Mouse (Mus musculus) left cerebral cortex, postnatal 10 days (tissue): ENCODE results near the gene Tlnrd1. TPM values are rescaled to one million over a fixed set of nuclear protein-coding genes. Genes with fewer than 3 reads are reported as not detected.

Source experiments
- DNase-seq, 2 experiments: peaks; one replicate each; pipeline ENCODE4 v3.0.0; 2021 to 2022; ENCODE audit warnings: low spot score in 2 of 2, mixed read lengths in 1 of 2; ENCODE audit errors: extremely low spot score in 1 of 2
- intact Hi-C: fragments of 180-260 bp; cut with DNase I; formaldehyde crosslinking; loops from one replicate; pipeline ENCODE4 v1.15.1; 2025
- total RNA-seq, 2 experiments: library from RNA; stranded (reverse); gene quantifications; 2 replicates each; pipeline ENCODE4 v1.2.3; 2021

Gene Tlnrd1
- total RNA-seq, 2 experiments from 2014 or later, result 17.2 to 18.6 TPM

DNA sequence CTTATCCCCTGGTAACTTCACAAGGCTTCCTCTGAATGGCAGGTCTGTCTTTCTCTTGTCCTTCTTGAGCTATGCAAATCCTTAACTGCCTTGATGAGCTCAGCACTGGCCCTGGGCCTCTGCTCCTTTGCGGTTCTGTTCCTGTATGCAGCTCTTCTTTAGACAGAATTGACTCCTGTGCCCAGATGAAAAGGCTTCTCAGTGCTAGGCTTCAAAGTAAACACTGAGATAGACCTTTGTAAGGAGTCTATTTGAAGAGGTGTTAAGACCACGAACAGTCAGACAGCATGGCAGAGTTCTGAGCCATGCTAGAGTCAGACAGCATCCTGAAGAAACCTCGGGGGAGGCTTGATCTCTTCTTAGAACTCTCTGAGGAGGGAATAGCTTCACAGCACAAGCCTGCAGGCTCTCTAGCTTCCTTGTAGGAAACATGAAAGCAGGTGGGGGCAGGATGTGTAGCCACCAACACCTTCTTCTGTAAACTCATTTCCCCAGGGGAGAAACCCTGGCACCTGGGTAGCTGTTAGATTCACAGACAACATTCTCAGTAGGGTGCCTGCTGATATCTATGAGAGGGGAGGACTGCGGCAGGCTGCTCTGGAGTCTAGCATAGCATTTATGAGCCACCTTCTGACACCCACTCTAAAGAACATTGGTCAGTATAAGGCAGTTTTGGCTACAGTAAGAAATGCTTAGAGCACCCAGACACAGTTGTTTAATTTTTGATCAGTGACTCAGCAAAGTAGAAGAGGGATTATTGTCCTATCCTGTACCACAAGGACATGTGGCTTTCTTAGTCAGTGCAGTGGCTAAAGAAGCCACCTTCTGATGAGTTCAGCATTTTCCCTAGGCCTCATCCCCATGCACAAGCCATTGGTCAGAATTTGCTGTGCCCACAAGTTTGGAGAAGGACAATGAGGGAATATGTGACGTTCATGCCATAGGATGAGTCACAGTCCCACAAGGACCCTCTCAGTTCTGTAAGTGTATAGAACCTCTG is 31.4 kb downstream of the Tlnrd1 start:
- intact Hi-C loops, result no loop called here
- DNase-seq, result no peak

DNA sequence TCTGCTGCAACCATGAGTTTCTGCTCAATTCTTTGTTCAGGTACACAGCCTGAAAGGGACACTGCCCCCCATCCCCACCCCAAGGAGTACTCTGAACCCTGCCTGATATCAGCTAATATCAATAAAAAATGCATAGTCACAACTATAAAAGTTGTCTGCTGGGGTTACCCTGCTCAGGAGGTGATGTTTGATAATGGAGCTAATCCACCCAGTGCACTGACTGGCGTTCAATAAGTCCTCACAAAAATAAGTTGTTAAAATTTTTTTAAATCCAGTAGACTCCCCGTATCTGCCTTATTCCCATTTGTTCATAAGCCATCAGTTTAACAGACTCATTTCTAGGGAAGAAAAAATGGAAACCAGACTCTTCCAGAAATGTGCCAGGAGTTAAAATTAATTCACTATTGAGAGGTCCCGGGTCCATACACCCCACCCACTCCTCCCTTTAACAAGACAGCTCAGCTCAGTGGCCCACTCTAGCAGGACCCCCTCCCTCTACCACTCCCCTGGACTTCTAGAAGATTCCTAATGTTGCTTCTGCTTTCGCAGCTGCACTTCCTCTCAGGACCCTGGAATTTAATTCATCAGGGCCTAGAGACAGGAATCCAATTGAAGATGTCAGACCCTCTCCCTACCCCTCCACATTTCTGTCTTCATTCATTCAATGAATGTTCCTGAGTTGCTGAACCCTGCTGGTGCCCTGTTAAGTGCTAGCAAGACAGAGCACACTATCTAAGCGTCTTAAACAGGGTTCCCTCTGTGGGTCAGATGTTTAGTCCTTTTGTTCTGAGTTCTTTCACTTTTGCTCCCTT is 32.3 kb downstream of the Tlnrd1 start:
- DNase-seq, result no peak

DNA sequence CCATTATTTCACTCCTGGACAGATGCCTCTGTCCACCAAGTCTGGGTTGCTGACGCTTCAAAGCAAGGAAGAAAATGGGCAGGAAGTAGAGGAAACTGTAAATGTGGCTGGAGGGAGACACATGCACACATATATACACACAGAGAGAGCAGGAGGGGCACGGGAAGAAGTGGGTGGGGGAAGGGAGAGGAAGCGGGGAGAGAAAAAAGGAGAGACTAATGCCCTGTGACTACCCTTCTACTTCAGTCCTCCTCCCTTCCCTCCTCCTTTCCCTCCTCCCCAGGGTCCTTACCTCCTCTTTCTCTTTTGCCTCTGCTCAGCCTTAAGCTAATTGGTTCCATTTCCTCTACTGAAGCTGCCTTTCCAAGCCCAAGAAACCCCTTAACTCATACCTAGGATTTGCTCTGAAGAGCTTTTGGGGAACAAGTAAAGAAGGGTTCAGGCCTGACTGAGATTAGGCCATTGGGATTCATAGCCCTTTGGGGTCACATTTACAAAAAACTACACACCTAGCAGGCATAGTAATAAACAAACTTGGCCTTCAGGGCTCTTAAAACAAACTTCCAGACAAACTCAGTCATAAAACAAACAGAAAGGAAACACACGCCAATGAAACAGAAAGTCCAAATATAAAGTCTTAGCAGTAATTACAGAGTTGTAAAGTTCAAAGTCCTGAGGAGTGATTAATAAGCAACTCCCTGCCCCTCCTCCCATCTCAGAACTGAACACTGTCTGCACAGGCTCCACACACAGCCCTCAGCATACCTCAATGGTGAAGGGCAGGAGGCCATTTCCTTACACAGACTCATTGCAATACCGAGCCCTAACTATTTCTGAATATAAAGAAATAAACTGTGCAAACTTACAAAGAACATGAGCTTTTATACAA is 36.7 kb downstream of the Tlnrd1 start:
- DNase-seq, result no peak
- intact Hi-C loops, result no loop called here

More for the DNA sequence above, 32.3 kb downstream of the Tlnrd1 start:
- intact Hi-C loops, result no loop called here

DNA sequence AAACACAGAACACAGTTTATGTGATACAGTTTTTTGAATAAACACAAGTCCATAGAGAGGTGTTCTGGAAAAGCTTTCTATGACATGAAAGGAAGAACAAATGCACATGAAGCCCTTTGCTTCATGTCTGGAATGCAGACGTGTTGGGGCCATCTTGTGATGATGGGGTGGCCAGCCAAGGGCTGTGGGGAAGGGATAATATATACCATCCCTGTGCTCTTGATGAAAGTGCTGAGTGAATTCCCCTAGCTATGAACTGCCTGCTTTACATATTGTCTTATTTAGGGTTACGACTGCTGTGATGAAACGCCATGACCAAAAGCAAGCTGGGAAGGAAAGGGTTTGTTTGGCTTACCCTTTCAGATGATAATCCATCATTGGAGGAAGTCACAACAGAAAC is 39.3 kb downstream of the Tlnrd1 start:
- intact Hi-C loops, result no loop called here
- no peak for DNase-seq

DNA sequence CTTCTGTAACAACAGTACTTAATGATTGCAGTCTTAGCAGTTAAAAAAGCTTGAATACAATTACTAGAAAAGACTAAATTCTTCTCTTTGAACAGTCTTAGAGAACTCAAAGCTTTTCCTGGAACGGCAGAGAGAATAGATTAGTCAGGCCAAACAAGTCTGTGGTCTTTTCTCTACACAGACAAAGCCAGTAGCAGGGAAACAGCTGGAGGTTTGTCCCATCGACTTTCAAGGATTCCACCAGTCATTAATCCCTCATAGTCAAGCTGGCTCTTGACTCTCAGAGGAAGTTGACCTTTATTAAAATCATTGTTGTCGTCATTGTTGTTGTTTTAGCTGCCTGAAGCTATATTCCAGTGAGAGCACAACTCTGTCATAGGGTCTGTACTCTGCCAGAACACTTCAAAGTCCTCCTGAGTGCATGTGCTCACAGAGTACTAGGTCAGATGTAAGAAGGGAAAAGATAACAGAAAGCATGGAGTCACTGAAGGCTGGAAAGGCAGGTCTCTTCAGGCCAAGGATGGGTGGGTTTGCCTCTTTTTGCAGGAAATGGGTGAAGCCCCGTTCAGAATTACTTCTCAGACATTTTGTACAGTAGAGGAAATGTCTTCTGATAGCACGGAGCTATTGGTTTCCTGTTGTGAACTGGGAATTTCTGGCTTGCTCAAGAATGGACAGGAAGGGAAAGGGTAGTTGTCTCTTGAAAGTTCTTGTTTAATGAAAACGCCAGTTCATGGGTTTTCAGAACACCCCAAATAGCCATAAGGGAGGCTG is 41.4 kb downstream of the Tlnrd1 start:
- intact Hi-C loops, result no loop called here
- no peak for DNase-seq

DNA sequence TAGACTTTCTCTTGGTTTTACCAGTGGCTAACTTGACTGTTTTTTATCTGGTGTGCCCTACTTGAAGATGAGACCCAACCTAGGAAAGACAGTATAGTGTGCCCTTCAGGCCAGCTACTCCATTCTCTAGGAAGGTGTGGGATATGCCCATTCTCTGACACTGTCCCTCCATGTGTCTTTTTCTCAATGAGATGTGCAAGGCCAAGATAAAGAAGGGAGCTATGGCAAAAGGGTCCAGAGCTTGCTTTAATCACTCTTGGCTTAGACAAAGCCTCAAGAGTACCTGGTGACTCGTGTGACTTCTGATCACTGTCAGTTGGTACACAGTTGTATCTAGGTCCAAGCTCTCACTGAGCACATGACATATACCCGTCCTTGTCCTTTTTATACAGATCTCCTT is 44.0 kb downstream of the Tlnrd1 start:
- DNase-seq, result no peak

DNA sequence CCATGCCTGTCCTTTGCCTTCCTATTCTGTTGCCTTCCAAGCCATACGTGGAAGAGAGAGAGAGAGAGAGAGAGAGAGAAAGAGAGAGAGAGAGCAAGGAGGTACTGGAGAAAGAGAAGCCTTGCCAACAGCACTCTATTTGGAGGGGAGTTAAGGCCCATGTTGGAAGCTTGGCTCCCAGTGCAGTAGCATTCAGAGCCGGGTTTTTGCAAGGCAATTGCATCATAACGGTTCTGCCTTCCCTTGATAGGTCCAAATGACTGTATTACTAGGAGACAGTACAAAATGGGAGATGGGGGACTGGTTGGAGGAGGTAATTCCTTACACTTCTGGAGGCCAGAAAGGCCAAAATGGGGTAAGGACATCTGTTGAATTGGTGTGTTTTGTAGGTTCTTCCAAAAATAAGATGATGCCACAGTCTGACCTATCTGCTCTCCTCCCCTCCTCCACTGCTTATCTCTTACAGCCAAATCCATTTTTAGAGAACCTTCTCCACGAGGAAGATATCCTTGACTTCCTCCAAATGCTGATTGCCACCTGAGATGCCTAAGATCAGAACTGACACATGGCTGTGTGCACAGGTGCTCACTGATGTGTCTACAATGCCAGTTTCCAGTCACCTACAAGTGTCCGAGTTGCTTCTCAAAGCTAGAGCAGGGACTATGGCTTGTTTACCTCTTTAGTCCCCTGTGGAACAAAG is 45.4 kb downstream of the Tlnrd1 start:
- intact Hi-C loops, result no loop called here
- no peak for DNase-seq

More for the DNA sequence above, 44.0 kb downstream of the Tlnrd1 start:
- intact Hi-C loops, result no loop called here

Other genes with a start within 250 kb of the Tlnrd1 start
- 1 to 10 TPM; 2.4 to 2.7 TPM for gene Il16, start 138.6 kb downstream of the Tlnrd1 start, total RNA-seq
- 1 to 10 TPM in 1 of 2 experiments, under 1 TPM in 1; 0.88 to 1.0 TPM for gene Cfap161, start 89.4 kb downstream of the Tlnrd1 start, total RNA-seq
- gene Mesd, start 161 bp upstream of the Tlnrd1 start, total RNA-seq, result 10 to 100 TPM; 56.6 to 74.9 TPM
- 10 to 100 TPM; 29.6 to 32.6 TPM for gene Cemip, start 202.2 kb upstream of the Tlnrd1 start, total RNA-seq